Mouse (Mus musculus) hindbrain, embryonic 14.5 days (tissue): ENCODE data around the gene Musk. TPM values are rescaled to one million over a fixed set of nuclear protein-coding genes. Genes with fewer than 3 reads are reported as not detected.

Source experiments
- ATAC-seq: fragments of 200-750 bp; cut with Nextera tagmentation; 2 replicates; pipeline ENCODE4 v1.8.0; 2017; ENCODE audit warnings: moderate number of reproducible peaks, mild to moderate bottlenecking, moderate TSS enrichment, moderate library complexity; ENCODE audit not compliant: low FRiP score
- DNase-seq: peaks from one replicate; pipeline ENCODE4 v3.0.0-alpha.2; 2015; ENCODE audit warnings: low spot score
- H3K27ac ChIP-seq: fragments of 300-500 bp; sonication (generic); 2 replicates; pipeline ENCODE4 v1.5.1; 2014; ENCODE audit warnings: mild to moderate bottlenecking, moderate library complexity
- H3K27me3 ChIP-seq: fragments of 300-500 bp; sonication (generic); 2 replicates; pipeline ENCODE4 v1.6.1; 2014; ENCODE audit warnings: mild to moderate bottlenecking, low read length, mixed read lengths; ENCODE audit not compliant: control insufficient read depth, insufficient read depth
- H3K36me3 ChIP-seq: fragments of 300-500 bp; sonication (generic); replicated peaks from 2 replicates; pipeline ENCODE4 v1.6.1; 2014; ENCODE audit not compliant: control insufficient read depth, insufficient read depth
- H3K4me1 ChIP-seq: fragments of 300-500 bp; sonication (generic); replicated peaks from 2 replicates; pipeline ENCODE4 v1.6.1; 2014; ENCODE audit warnings: antibody characterized with exemption, low read length, mixed read lengths; ENCODE audit not compliant: control insufficient read depth, insufficient read depth
- H3K4me2 ChIP-seq: fragments of 300-500 bp; sonication (generic); replicated peaks from 2 replicates; pipeline ENCODE4 v1.6.1; 2014; ENCODE audit warnings: mild to moderate bottlenecking, moderate library complexity
- H3K4me3 ChIP-seq: fragments of 300-500 bp; sonication (generic); replicated peaks from 2 replicates; pipeline ENCODE4 v1.5.1; 2014; ENCODE audit warnings: mild to moderate bottlenecking, low read length
- H3K9ac ChIP-seq: fragments of 300-500 bp; sonication (generic); 2 replicates; pipeline ENCODE4 v1.6.1; 2014
- H3K9me3 ChIP-seq: fragments of 300-500 bp; sonication (generic); 2 replicates; pipeline ENCODE4 v1.6.1; 2016; ENCODE audit warnings: low read length; ENCODE audit not compliant: control insufficient read depth
- WGBS: fragments of 180-500 bp; shearing (Covaris S2); extraction: QIAGEN DNeasy Blood & Tissue Kit; methylation state at CpG from one replicate; pipeline ENCODE4 v1.1.7; 2014; 5-methylcytosine and 5-hydroxymethylcytosine counted together
- polyA plus RNA-seq: library from polyadenylated mRNA; unstranded; fragments of >200 nt; fragmentation: Nextera tagmentation; extraction: Ambion mirVana; gene quantifications from 2 replicates; pipeline ENCODE4 v1.2.1, GENCODE M21; 2014

The Musk gene
- polyA plus RNA-seq, 1 experiment from 2014 or later, result 0.05 TPM

DNA sequence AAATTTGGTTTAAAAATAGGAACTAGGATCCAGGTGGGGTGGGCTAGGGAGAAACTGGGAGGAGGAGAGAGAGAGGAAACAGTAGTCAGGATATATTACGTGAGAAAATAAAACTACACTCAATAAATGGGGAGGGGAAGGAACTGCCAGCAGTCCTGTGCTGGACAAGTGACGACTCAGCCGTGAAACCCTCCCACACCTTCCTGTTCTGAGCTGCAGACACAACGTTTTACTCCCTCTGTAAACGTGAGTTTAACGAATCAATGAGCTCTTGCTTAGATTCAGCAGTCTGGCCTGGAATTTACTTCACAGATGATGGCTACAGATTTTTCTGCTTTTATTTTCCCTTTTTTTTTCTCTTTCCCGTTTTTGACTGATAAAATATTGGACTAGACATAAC is 18.8 kb downstream of the Musk start:
- Histone ChIP-seq H3K4me3 (no peak overlapping the region), H3K9ac (no peak overlapping the region), H3K4me1 (no peaks in the 10 kb centered on the region), H3K36me3 (no peaks in the 10 kb centered on the region), H3K4me2 (no peak overlapping the region), H3K27ac (no peak overlapping the region), H3K27me3 (no peaks in the 10 kb centered on the region), H3K9me3 (no peaks in the 10 kb centered on the region)
- 51% methylated on average over 7 of the region's 7 CpGs for WGBS
- no peak for DNase-seq
- no peak for ATAC-seq

DNA sequence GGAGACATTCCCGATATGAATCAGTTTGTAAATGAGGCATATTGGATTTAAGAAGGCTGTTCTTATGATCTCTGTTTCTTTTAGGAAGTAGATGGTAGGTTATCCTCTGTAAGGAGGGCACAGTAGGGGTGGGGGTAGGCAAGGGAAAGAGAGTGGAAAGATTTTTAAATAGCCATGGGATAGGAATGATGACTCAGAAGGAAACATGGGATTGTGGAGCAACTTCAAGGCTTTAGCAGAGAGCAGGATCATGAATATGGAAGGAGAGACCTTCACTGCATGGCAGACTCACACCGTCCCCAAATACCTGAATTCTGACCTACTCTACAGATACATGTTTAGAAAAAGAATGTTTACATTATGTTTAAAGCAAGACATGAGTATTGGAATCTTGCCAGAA is 21.7 kb downstream of the Musk start:
- no peaks in the 10 kb centered on the region for H3K36me3 ChIP-seq
- H3K27me3 ChIP-seq, result no peaks in the 10 kb centered on the region
- H3K4me3 ChIP-seq, result no peak overlapping the region
- DNase-seq, result no peak
- WGBS, result 85% methylated on average over 2 of the region's 2 CpGs
- H3K4me1 ChIP-seq, result no peaks in the 10 kb centered on the region
- H3K4me2 ChIP-seq, result no peak overlapping the region
- H3K9ac ChIP-seq, result no peak overlapping the region
- no peak for ATAC-seq
- no peak overlapping the region for H3K27ac ChIP-seq
- no peaks in the 10 kb centered on the region for H3K9me3 ChIP-seq

DNA sequence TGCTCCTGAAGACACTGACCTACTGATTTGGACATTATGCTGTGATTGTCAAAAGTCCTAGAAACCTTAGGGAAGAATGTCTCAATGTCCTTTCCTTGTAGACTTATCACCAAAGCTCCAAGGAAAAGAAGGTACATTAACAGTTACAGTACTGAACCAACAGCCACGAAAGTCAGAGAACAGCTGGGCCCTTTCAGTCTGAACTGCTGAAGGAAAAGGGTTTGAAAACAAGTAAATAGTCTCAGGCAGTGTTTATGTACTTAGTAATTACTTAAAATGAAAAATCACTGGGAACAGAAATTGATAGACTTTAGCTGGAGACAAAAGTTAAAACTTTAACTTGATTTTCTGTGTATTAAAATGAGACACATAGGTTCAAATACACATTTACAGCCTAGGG is 27.6 kb downstream of the Musk start:
- no peaks in the 10 kb centered on the region for H3K9me3 ChIP-seq
- no peak overlapping the region for H3K9ac ChIP-seq
- WGBS, result 78% methylated on average over 1 of the region's 1 CpGs
- H3K4me3 ChIP-seq, result no peak overlapping the region
- ATAC-seq, result no peak
- no peaks in the 10 kb centered on the region for H3K4me1 ChIP-seq
- H3K27ac ChIP-seq, result no peak overlapping the region
- no peaks in the 10 kb centered on the region for H3K27me3 ChIP-seq
- no peak for DNase-seq
- H3K36me3 ChIP-seq, result no peaks in the 10 kb centered on the region
- H3K4me2 ChIP-seq, result no peak overlapping the region

GRCm38 (mm10) chr4:58314942-58315508 is 29.3 kb downstream of the Musk start:
- WGBS, result 65% methylated on average over 4 of the region's 4 CpGs
- no peak overlapping the region for H3K4me3 ChIP-seq

DNA sequence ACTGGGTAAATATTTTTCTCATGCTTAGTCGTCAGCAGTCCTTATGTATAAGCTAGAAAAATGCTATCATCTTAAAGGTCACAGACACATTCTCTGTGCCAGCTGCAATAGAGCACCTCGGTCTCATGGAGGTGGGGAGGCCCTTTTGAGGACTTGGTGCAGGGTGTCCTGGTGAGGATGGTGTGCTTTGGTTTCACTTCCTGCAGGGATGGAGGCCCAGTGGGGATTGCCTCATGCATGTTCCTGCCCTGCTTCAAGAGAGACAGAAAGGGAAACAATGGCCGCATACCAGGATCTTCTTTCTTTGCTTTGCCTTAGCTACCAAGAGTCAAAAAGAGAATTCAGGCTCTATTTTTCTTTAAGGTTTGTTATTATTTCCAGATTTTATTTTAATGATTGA is 31.8 kb downstream of the Musk start:
- Histone ChIP-seq H3K4me2 (no peak overlapping the region), H3K36me3 (no peaks in the 10 kb centered on the region), H3K27me3 (no peaks in the 10 kb centered on the region), H3K4me3 (no peak overlapping the region), H3K9me3 (no peaks in the 10 kb centered on the region), H3K4me1 (no peaks in the 10 kb centered on the region), H3K9ac (no peak overlapping the region), H3K27ac (no peak overlapping the region)
- ATAC-seq (no peak), DNase-seq (no peak)
- WGBS, result 78% methylated on average over 3 of the region's 3 CpGs

More at GRCm38 (mm10) chr4:58314942-58315508, 29.3 kb downstream of the Musk start:
- no peak overlapping the region for H3K27ac ChIP-seq
- H3K9me3 ChIP-seq, result no peaks in the 10 kb centered on the region
- no peaks in the 10 kb centered on the region for H3K36me3 ChIP-seq
- no peaks in the 10 kb centered on the region for H3K4me1 ChIP-seq
- no peaks in the 10 kb centered on the region for H3K27me3 ChIP-seq
- no peak overlapping the region for H3K4me2 ChIP-seq
- DNase-seq (no peak), ATAC-seq (no peak)
- no peak overlapping the region for H3K9ac ChIP-seq

DNA sequence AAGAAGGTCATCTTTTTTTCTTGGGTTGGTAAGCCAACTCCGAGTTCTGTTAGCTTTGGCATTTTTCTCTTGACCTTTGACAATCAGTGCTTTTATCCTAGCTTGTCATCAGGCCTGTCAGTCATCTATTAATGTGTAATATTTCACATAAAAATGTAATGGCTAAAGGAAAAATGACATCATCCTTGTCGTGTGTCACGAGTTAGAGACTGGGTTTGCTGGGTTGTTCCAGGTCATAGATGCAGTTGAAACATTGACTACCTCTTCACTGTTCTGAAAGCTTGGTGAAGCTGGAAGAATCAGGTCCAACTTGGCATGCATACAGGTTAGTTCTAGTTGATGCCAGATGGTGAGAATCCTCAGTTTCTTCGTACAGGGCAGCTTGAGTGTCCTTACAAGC is 34.5 kb downstream of the Musk start:
- Histone ChIP-seq H3K4me2 (no peak overlapping the region), H3K4me1 (no peaks in the 10 kb centered on the region), H3K4me3 (no peak overlapping the region), H3K27me3 (no peaks in the 10 kb centered on the region), H3K27ac (no peak overlapping the region), H3K9ac (no peak overlapping the region), H3K36me3 (no peaks in the 10 kb centered on the region), H3K9me3 (no peaks in the 10 kb centered on the region)
- no peak for DNase-seq
- no peak for ATAC-seq
- whole genome bisulfite sequencing, result 81% methylated on average over 4 of the region's 4 CpGs

DNA sequence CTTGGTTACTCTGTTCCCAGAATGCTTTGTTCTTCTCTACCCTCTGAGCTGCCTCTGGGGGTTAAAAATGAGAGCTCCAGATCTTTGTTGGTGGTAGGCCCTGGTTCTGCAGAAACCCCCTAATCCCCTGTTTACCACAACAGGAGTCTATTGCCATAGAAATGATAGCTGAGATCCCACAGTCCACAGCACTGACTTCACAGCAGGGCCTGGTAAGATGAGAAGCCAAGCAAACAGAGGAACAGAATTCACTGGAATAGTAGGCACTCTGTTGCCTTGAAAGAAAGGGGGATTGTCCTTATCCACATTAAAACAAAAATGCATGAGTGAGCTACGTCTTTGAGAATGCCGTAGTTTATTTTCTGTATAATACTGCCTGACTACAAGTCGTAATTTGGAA is 41.0 kb downstream of the Musk start:
- WGBS, result 37% methylated on average over 3 of the region's 3 CpGs

GRCm38 (mm10) chr4:58328231-58328630 is 42.5 kb downstream of the Musk start:
- ATAC-seq, result no peak
- DNase-seq, result no peak
- no peak overlapping the region for H3K4me3 ChIP-seq
- H3K4me2 ChIP-seq, result no peak overlapping the region
- no peaks in the 10 kb centered on the region for H3K27me3 ChIP-seq
- no peak overlapping the region for H3K27ac ChIP-seq
- H3K9ac ChIP-seq, result no peak overlapping the region
- H3K36me3 ChIP-seq, result no peaks in the 10 kb centered on the region
- whole genome bisulfite sequencing, result 90% methylated on average over 4 of the region's 4 CpGs
- no peaks in the 10 kb centered on the region for H3K4me1 ChIP-seq
- no peaks in the 10 kb centered on the region for H3K9me3 ChIP-seq

More for the DNA sequence above, 41.0 kb downstream of the Musk start:
- H3K4me1 ChIP-seq, result no peaks in the 10 kb centered on the region
- H3K27ac ChIP-seq, result no peak overlapping the region
- H3K4me3 ChIP-seq, result no peak overlapping the region
- no peaks in the 10 kb centered on the region for H3K27me3 ChIP-seq
- no peak overlapping the region for H3K9ac ChIP-seq
- no peak for ATAC-seq
- DNase-seq, result no peak
- H3K36me3 ChIP-seq, result no peaks in the 10 kb centered on the region
- no peaks in the 10 kb centered on the region for H3K9me3 ChIP-seq
- no peak overlapping the region for H3K4me2 ChIP-seq

DNA sequence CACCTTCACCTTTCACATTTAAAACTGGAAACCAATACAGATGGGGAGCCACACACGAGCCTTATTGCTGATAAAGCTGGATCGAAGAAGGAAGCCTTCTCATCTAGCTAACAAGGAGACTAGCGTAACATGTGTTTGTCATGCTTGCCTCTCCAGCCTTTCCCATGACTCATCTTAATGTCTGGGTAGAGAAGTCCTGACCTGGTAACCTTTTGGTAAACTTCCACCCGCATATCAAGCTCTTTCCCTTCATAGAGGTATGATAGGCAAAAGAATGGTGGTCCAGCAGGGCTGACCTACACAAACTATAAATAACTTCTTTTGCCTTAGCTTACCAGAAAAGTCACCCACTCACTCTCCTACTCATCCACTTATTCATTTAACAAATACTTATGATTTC is 44.3 kb downstream of the Musk start:
- H3K4me1 ChIP-seq, result no peaks in the 10 kb centered on the region
- no peak overlapping the region for H3K4me3 ChIP-seq
- 89% methylated on average over 4 of the region's 4 CpGs for WGBS
- H3K9ac ChIP-seq, result no peak overlapping the region
- H3K9me3 ChIP-seq, result no peaks in the 10 kb centered on the region
- DNase-seq, result no peak
- no peak for ATAC-seq
- no peak overlapping the region for H3K4me2 ChIP-seq
- no peaks in the 10 kb centered on the region for H3K27me3 ChIP-seq
- no peaks in the 10 kb centered on the region for H3K36me3 ChIP-seq
- no peak overlapping the region for H3K27ac ChIP-seq
